Comparison of ENCODE assay signal across 19 mouse cellular contexts in genomic region chr7:100215116-100215732, GRCm38 (mm10). TPM values are rescaled to one million over a fixed set of nuclear protein-coding genes. Genes with fewer than 3 reads are reported as not detected.
DNase-seq lines count a peak whose midpoint lies in the region; ATAC-seq lines count a peak whose summit lies in the region.
"Had no signal": no experiment of that assay in that cellular context is flagged by ENCODE, and none has a peak within 500 bp of the region (broad histone marks: within the 10 kb centered on the region; RNA-seq: fewer than 3 reads in every experiment).

No protein-coding gene starts in this region.

- ATAC-seq in hindbrain, embryonic 13.5 days (ENCODE audit: low FRiP score) = no peak
- ATAC-seq in midbrain, embryonic 11.5 days (ENCODE audit: low FRiP score) = no peak
- no peak for ATAC-seq in midbrain, embryonic 16.5 days
- ATAC-seq: intestine, embryonic 16.5 days; liver, embryonic 12.5 days had no signal

- no peak overlapping the region for H3K4me3 ChIP-seq in hindbrain, embryonic 10.5 days
- no peak overlapping the region for H3K4me3 ChIP-seq in hindbrain, embryonic 13.5 days
- H3K4me3 ChIP-seq in midbrain, embryonic 11.5 days (ENCODE audit: low read depth, low read length) = no peak overlapping the region
- H3K4me3 ChIP-seq in midbrain, embryonic 16.5 days (ENCODE audit: low read depth, low read length) = no peak overlapping the region
- H3K4me3 ChIP-seq: embryonic facial prominence, embryonic 10.5 days; heart, embryonic 10.5 days; limb, embryonic 10.5 days; liver, embryonic 12.5 days; midbrain, embryonic 12.5 days had no signal

- no peak overlapping the region for H3K9ac ChIP-seq in hindbrain, embryonic 13.5 days
- no peak overlapping the region for H3K9ac ChIP-seq in midbrain, embryonic 11.5 days (ENCODE audit: low read length)
- no peak overlapping the region for H3K9ac ChIP-seq in midbrain, embryonic 16.5 days (ENCODE audit: low read depth, low read length)
- H3K9ac ChIP-seq: liver, embryonic 12.5 days; midbrain, embryonic 12.5 days had no signal

- no peaks in the 10 kb centered on the region for H3K27me3 ChIP-seq in hindbrain, embryonic 10.5 days (ENCODE audit: insufficient read depth, poor library complexity, severe bottlenecking)
- no peaks in the 10 kb centered on the region for H3K27me3 ChIP-seq in hindbrain, embryonic 13.5 days
- H3K27me3 ChIP-seq in midbrain, embryonic 11.5 days (ENCODE audit: control insufficient read depth, insufficient read depth, low read length) = no peaks in the 10 kb centered on the region
- H3K27me3 ChIP-seq in midbrain, embryonic 16.5 days (ENCODE audit: control insufficient read depth, insufficient read depth, low read depth, low read length) = no peaks in the 10 kb centered on the region
- H3K27me3 ChIP-seq: midbrain, embryonic 12.5 days had no signal

- H3K4me2 ChIP-seq in hindbrain, embryonic 13.5 days = no peak overlapping the region
- no peak overlapping the region for H3K4me2 ChIP-seq in midbrain, embryonic 11.5 days
- H3K4me2 ChIP-seq in midbrain, embryonic 16.5 days (ENCODE audit: low read length) = no peak overlapping the region
- H3K4me2 ChIP-seq: liver, embryonic 12.5 days had no signal

- no peak for DNase-seq in hindbrain, embryonic 10.5 days (ENCODE audit: low spot score)
- DNase-seq in midbrain, embryonic 11.5 days (ENCODE audit: low spot score, missing footprints) = peak; percentile 82
- peak; percentile 64 to 76 for DNase-seq in cerebellum, postnatal 36 days
- DNase-seq in gastrocnemius, postnatal 10 days = no peak
- no peak for DNase-seq in kidney, postnatal 10 days
- DNase-seq: B cell, adult 2 months; gastrocnemius, postnatal 14 days; kidney, postnatal 25 days; right cerebral cortex, postnatal 25 days; thymus, postnatal 36 days had no signal

- H3K27ac ChIP-seq in hindbrain, embryonic 10.5 days = peak overlapping the region; percentile 79
- no peak overlapping the region for H3K27ac ChIP-seq in hindbrain, embryonic 13.5 days
- no peak overlapping the region for H3K27ac ChIP-seq in midbrain, embryonic 11.5 days (ENCODE audit: low read depth, low read length)
- H3K27ac ChIP-seq in midbrain, embryonic 16.5 days (ENCODE audit: low read length) = no peak overlapping the region
- H3K27ac ChIP-seq: embryonic facial prominence, embryonic 10.5 days; heart, embryonic 10.5 days; limb, embryonic 10.5 days; liver, embryonic 12.5 days had no signal

- H3K4me1 ChIP-seq in hindbrain, embryonic 10.5 days (replicated peaks) = peaks cover 34% of the 10 kb centered on the region
- H3K4me1 ChIP-seq in hindbrain, embryonic 13.5 days (replicated peaks) = peaks cover 22% of the 10 kb centered on the region
- peaks cover 20% of the 10 kb centered on the region for H3K4me1 ChIP-seq in midbrain, embryonic 11.5 days (ENCODE audit: control insufficient read depth, insufficient read depth, low read length)
- H3K4me1 ChIP-seq in midbrain, embryonic 16.5 days (ENCODE audit: control insufficient read depth, insufficient read depth, low read length) = peaks cover 19% of the 10 kb centered on the region
- H3K4me1 ChIP-seq: heart, embryonic 10.5 days; limb, embryonic 10.5 days; liver, embryonic 12.5 days had no signal

- 67% methylated on average over 6 of the region's 6 CpGs for WGBS in hindbrain, embryonic 10.5 days
- 42% methylated on average over 6 of the region's 6 CpGs for WGBS in hindbrain, embryonic 13.5 days
- WGBS in midbrain, embryonic 11.5 days = 50% methylated on average over 6 of the region's 6 CpGs
- WGBS in midbrain, embryonic 16.5 days = 43% methylated on average over 6 of the region's 6 CpGs

- no peaks in the 10 kb centered on the region for H3K36me3 ChIP-seq in hindbrain, embryonic 10.5 days
- H3K36me3 ChIP-seq in hindbrain, embryonic 13.5 days = no peaks in the 10 kb centered on the region
- H3K36me3 ChIP-seq in midbrain, embryonic 11.5 days (ENCODE audit: control insufficient read depth, insufficient read depth, low read length) = no peaks in the 10 kb centered on the region
- no peaks in the 10 kb centered on the region for H3K36me3 ChIP-seq in midbrain, embryonic 16.5 days (ENCODE audit: control insufficient read depth, insufficient read depth, low read length)
- H3K36me3 ChIP-seq: embryonic facial prominence, embryonic 10.5 days; heart, embryonic 10.5 days; limb, embryonic 10.5 days; liver, embryonic 12.5 days; midbrain, embryonic 12.5 days had no signal

- no peaks in the 10 kb centered on the region for H3K9me3 ChIP-seq in hindbrain, embryonic 10.5 days
- H3K9me3 ChIP-seq in hindbrain, embryonic 13.5 days = no peaks in the 10 kb centered on the region
- H3K9me3 ChIP-seq in midbrain, embryonic 11.5 days (ENCODE audit: control insufficient read depth, low read length) = no peaks in the 10 kb centered on the region
- no peaks in the 10 kb centered on the region for H3K9me3 ChIP-seq in midbrain, embryonic 16.5 days (replicated peaks; ENCODE audit: control insufficient read depth, low read length, poor library complexity, severe bottlenecking)
- H3K9me3 ChIP-seq: embryonic facial prominence, embryonic 10.5 days; heart, embryonic 10.5 days; limb, embryonic 10.5 days; liver, embryonic 12.5 days; midbrain, embryonic 12.5 days had no signal

RNA-seq across cellular contexts. Expression of gene Pgm2l1, which starts 12.0 kb away (rescaled TPM):
- 4.9 and 5.1 TPM in 2 replicates for polyA plus RNA-seq in hindbrain, embryonic 10.5 days (2016; fragmentation: Nextera tagmentation; extraction: Ambion mirVana)
- polyA plus RNA-seq in hindbrain, embryonic 13.5 days (2015; fragmentation: Nextera tagmentation; extraction: Ambion mirVana) = 21.0 and 21.4 TPM in 2 replicates
- 8.0 and 9.3 TPM in 2 replicates for polyA plus RNA-seq in midbrain, embryonic 11.5 days (2014; fragmentation: Nextera tagmentation; extraction: Ambion mirVana)
- polyA plus RNA-seq in midbrain, embryonic 16.5 days (2015; fragmentation: Nextera tagmentation; extraction: Ambion mirVana) = 36.5 and 39.4 TPM in 2 replicates
- 10 to 100 TPM; 11.4 to 11.5 TPM for total RNA-seq in gastrocnemius, postnatal 10 days (2021)

RNA-seq across cellular contexts. Expression of gene Kcne3, which starts 38.9 kb away (rescaled TPM):
- 5.3 and 7.1 TPM in 2 replicates for polyA plus RNA-seq in hindbrain, embryonic 10.5 days (2016; fragmentation: Nextera tagmentation; extraction: Ambion mirVana)
- 0.58 and 0.66 TPM in 2 replicates for polyA plus RNA-seq in hindbrain, embryonic 13.5 days (2015; fragmentation: Nextera tagmentation; extraction: Ambion mirVana)
- 1.1 and 3.0 TPM in 2 replicates for polyA plus RNA-seq in midbrain, embryonic 11.5 days (2014; fragmentation: Nextera tagmentation; extraction: Ambion mirVana)
- polyA plus RNA-seq in midbrain, embryonic 16.5 days (2015; fragmentation: Nextera tagmentation; extraction: Ambion mirVana) = 0.56 and 0.79 TPM in 2 replicates
- total RNA-seq in gastrocnemius, postnatal 10 days (2021) = under 1 TPM; 0.70 to 0.84 TPM
- total RNA-seq: layer of hippocampus, postnatal 14 days had no signal

RNA-seq across cellular contexts. Expression of gene Lipt2, which starts 56.1 kb away (rescaled TPM):
- 25.3 and 26.9 TPM in 2 replicates for polyA plus RNA-seq in hindbrain, embryonic 10.5 days (2016; fragmentation: Nextera tagmentation; extraction: Ambion mirVana)
- 16.3 and 17.3 TPM in 2 replicates for polyA plus RNA-seq in hindbrain, embryonic 13.5 days (2015; fragmentation: Nextera tagmentation; extraction: Ambion mirVana)
- polyA plus RNA-seq in midbrain, embryonic 11.5 days (2014; fragmentation: Nextera tagmentation; extraction: Ambion mirVana) = 16.7 and 18.7 TPM in 2 replicates
- 15.4 and 18.2 TPM in 2 replicates for polyA plus RNA-seq in midbrain, embryonic 16.5 days (2015; fragmentation: Nextera tagmentation; extraction: Ambion mirVana)
- 1 to 10 TPM; 5.6 to 6.3 TPM for total RNA-seq in gastrocnemius, postnatal 10 days (2021)

Comparison
In these comparisons a context has a peak if more than half of its experiments do, and no peak if none do; other contexts are left out.
1. DNase-seq: peak in midbrain, embryonic 11.5 days (single experiment) and cerebellum, postnatal 36 days (2 of 2); none in hindbrain, embryonic 10.5 days (single experiment), gastrocnemius, postnatal 10 days (single experiment) and kidney, postnatal 10 days (single experiment).